Mouse (Mus musculus) forebrain, postnatal 0 days (tissue): ENCODE data around the gene Ncoa3. TPM values are rescaled to one million over a fixed set of nuclear protein-coding genes. Genes with fewer than 3 reads are reported as not detected.

Experiments
- ATAC-seq: fragments of 200-750 bp; cut with Nextera tagmentation; 2 replicates; pipeline ENCODE4 v1.8.0; 2017; ENCODE audit warnings: mild to moderate bottlenecking, moderate library complexity
- DNase-seq: peaks from one replicate; pipeline ENCODE4 v3.0.0-alpha.2; 2015
- H3K27ac ChIP-seq: fragments of 300-500 bp; sonication (generic); 2 replicates; pipeline ENCODE4 v1.5.1; 2014; ENCODE audit warnings: low read depth, mild to moderate bottlenecking, antibody characterized with exemption, low read length, moderate library complexity, mixed read lengths
- H3K27me3 ChIP-seq: fragments of 300-500 bp; sonication (generic); 2 replicates; pipeline ENCODE4 v1.6.1; 2014; ENCODE audit warnings: mild to moderate bottlenecking, low read length, mixed read lengths; ENCODE audit not compliant: insufficient read depth
- H3K36me3 ChIP-seq: fragments of 300-500 bp; sonication (generic); 2 replicates; pipeline ENCODE4 v1.6.1; 2014; ENCODE audit warnings: mild to moderate bottlenecking, moderate library complexity; ENCODE audit not compliant: insufficient read depth
- H3K4me1 ChIP-seq: fragments of 300-500 bp; sonication (generic); 2 replicates; pipeline ENCODE4 v1.6.1; 2014; ENCODE audit warnings: antibody characterized with exemption; ENCODE audit not compliant: insufficient read depth
- H3K4me2 ChIP-seq: fragments of 300-500 bp; sonication (generic); 2 replicates; pipeline ENCODE4 v1.6.1; 2014; ENCODE audit warnings: low read depth, mild to moderate bottlenecking, moderate library complexity
- H3K4me3 ChIP-seq: fragments of 300-500 bp; sonication (generic); 2 replicates; pipeline ENCODE4 v1.5.1; 2014; ENCODE audit warnings: low read depth, low read length, mixed read lengths
- H3K9ac ChIP-seq: fragments of 300-500 bp; sonication (generic); 2 replicates; pipeline ENCODE4 v1.6.1; 2014; ENCODE audit warnings: mild to moderate bottlenecking
- H3K9me3 ChIP-seq: fragments of 300-500 bp; sonication (generic); 2 replicates; pipeline ENCODE4 v1.6.1; 2016; ENCODE audit warnings: low read length
- CTCF ChIP-seq: sonication (generic); IDR thresholded peaks from 2 replicates; pipeline ENCODE4 v1.5.1; 2016; ENCODE audit warnings: antibody characterized with exemption, control low read depth, low read depth
- WGBS: fragments of 180-500 bp; shearing (Covaris S2); extraction: QIAGEN DNeasy Blood & Tissue Kit; methylation state at CpG from one replicate; pipeline ENCODE4 v1.1.7; 2014; 5-methylcytosine and 5-hydroxymethylcytosine counted together
- polyA plus RNA-seq: library from polyadenylated mRNA; unstranded; fragments of >200 nt; fragmentation: Nextera tagmentation; extraction: Ambion mirVana; gene quantifications from 2 replicates; pipeline ENCODE4 v1.2.1, GENCODE M21; 2015
- total RNA-seq: library from RNA; depleted of rRNA; stranded (reverse); fragments of >200 nt; gene quantifications from 2 replicates; pipeline ENCODE4 v1.2.3, GENCODE M21; 2014

Gene Ncoa3
- total and polyA plus RNA-seq, 2 experiments from 2014 or later = 9.8 to 24.1 TPM

- no peaks in the 10 kb centered on the region for H3K27me3 ChIP-seq
- DNase-seq = no peak
- no peak overlapping the region for H3K4me3 ChIP-seq
- no peak for TF ChIP-seq CTCF
- peaks cover 3% of the 10 kb centered on the region; the same call in 1 of the 2 replicates for H3K4me1 ChIP-seq
- H3K27ac ChIP-seq = no peak overlapping the region
- no peak for ATAC-seq
- peaks cover 3% of the 10 kb centered on the region; the same call in 1 of the 2 replicates for H3K36me3 ChIP-seq
- no peak overlapping the region for H3K9ac ChIP-seq
- 90% methylated on average over 2 of the region's 2 CpGs for WGBS
- no peak overlapping the region for H3K4me2 ChIP-seq
- H3K9me3 ChIP-seq = no peaks in the 10 kb centered on the region
Observed at GRCm38 (mm10) chr2:166111238-166111637, 118.8 kb downstream of the Ncoa3 start.

DNA sequence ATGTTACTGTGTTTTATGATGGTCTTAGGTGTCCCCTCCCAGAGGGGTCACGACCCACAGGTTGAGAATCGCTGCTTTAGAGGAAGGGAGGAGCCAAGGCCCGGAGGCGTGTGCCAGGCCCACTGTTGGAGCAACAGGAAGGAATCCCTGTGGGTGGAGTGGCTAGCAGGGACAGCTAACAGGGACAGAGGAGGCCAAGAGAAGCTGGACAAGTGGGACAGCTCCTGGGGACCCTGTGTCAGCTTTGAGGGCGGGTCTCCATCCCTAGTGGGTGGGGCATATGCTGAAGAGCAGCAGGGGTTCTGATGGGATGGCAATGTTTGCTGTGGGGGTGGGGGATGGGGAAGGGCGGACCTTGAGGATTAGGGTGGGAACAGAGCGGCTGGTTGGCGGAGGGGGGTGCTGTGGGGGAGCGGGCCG lies 119.4 kb downstream of the Ncoa3 start:
- Histone ChIP-seq H3K9me3 (no peaks in the 10 kb centered on the region), H3K4me2 (no peak overlapping the region), H3K4me3 (no peak overlapping the region), H3K9ac (no peak overlapping the region), H3K36me3 (peaks cover 3% of the 10 kb centered on the region; the same call in 1 of the 2 replicates), H3K27ac (no peak overlapping the region), H3K27me3 (no peaks in the 10 kb centered on the region), H3K4me1 (peaks cover 3% of the 10 kb centered on the region; the same call in 1 of the 2 replicates)
- ATAC-seq = no peak
- DNase-seq = no peak
- TF ChIP-seq CTCF = no peak
- 56% methylated on average over 10 of the region's 10 CpGs for WGBS

DNA sequence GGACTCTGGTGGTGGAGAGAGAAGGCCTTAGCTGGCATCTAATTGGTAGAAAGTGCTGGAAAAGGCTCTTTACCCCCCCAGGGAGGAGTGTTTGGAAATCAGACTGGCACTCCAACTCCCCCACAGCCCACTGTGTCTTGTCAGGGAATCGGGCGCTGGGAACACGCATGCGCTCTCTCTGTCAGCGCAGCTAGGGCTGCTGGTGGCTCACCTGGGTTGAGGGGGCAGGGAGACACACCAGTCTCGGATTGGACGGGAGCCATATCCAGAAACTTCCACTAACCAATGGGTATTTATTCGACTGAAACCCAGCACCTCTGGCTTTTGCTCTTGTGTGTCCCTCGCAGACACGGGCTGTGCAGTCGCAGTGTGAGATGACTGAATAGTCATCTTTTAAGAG lies 120.5 kb downstream of the Ncoa3 start:
- no peaks in the 10 kb centered on the region for H3K9me3 ChIP-seq
- H3K9ac ChIP-seq = no peak overlapping the region
- 91% methylated on average over 11 of the region's 11 CpGs for WGBS
- H3K4me3 ChIP-seq = no peak overlapping the region
- no peaks in the 10 kb centered on the region for H3K27me3 ChIP-seq
- no peaks in the 10 kb centered on the region for H3K4me1 ChIP-seq
- ATAC-seq (no peak), DNase-seq (no peak)
- H3K27ac ChIP-seq = no peak overlapping the region
- no peak overlapping the region for H3K4me2 ChIP-seq
- TF ChIP-seq CTCF = no peak
- H3K36me3 ChIP-seq = peaks cover 3% of the 10 kb centered on the region; the same call in 1 of the 2 replicates

- no peaks in the 10 kb centered on the region for H3K9me3 ChIP-seq
- TF ChIP-seq CTCF = no peak
- H3K4me2 ChIP-seq = no peak overlapping the region
- no peaks in the 10 kb centered on the region for H3K27me3 ChIP-seq
- no peaks in the 10 kb centered on the region for H3K4me1 ChIP-seq
- DNase-seq = no peak
- no peak overlapping the region for H3K27ac ChIP-seq
- peaks cover 3% of the 10 kb centered on the region; the same call in 1 of the 2 replicates for H3K36me3 ChIP-seq
- no peak overlapping the region for H3K4me3 ChIP-seq
- H3K9ac ChIP-seq = no peak overlapping the region
- WGBS = 85% methylated on average over 15 of the region's 15 CpGs
- no peak for ATAC-seq
Observed at GRCm38 (mm10) chr2:166115571-166116277, 123.3 kb downstream of the Ncoa3 start.

DNA sequence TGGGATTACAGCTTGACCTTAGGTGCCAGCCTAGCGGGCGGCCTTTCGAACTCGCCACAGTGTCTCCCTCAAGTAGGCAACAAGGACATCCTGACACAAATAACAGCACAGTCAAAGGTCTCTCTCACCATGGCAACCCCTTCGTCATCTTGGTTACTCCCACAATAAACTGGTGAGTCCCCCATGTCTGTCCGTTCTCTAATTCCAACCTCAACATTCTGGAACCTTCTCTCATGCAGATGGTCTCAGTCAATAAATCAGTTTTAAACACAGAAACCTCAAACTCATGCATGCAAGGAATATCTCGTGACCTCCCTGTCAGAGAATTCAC lies 123.8 kb downstream of the Ncoa3 start:
- 90% methylated on average over 7 of the region's 7 CpGs for WGBS
- no peak overlapping the region for H3K9ac ChIP-seq

GRCm38 (mm10) chr2:166116704-166117103 lies 124.3 kb downstream of the Ncoa3 start:
- ATAC-seq = no peak

More for the DNA sequence above, 123.8 kb downstream of the Ncoa3 start:
- TF ChIP-seq CTCF = no peak
- no peaks in the 10 kb centered on the region for H3K4me1 ChIP-seq
- peaks cover 3% of the 10 kb centered on the region; the same call in 1 of the 2 replicates for H3K36me3 ChIP-seq
- no peaks in the 10 kb centered on the region for H3K27me3 ChIP-seq
- DNase-seq (no peak), ATAC-seq (no peak)
- H3K27ac ChIP-seq = no peak overlapping the region
- H3K4me2 ChIP-seq = no peak overlapping the region
- H3K4me3 ChIP-seq = no peak overlapping the region
- no peaks in the 10 kb centered on the region for H3K9me3 ChIP-seq

DNA sequence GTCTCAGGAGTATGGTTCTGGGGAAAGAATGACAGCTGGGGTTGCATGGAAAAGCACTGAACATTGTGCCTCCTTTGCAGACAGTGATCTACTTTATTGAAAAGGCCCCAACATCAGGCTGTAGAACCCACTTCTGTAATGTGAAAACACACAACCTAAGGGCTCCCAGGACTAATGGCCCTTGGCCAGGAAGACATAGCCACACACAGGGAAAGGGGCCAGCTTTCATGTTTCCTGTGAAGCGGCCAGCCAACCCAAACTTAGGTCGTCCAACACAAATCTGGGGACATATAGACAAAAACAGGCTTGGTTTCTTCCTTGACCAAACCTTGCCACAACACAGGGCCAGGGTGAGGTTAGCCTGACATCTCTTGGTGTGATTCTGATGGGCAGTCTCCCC lies 127.6 kb downstream of the Ncoa3 start:
- H3K9me3 ChIP-seq = no peaks in the 10 kb centered on the region
- no peak overlapping the region for H3K9ac ChIP-seq
- H3K36me3 ChIP-seq = peaks cover 3% of the 10 kb centered on the region
- TF ChIP-seq CTCF = no peak
- DNase-seq (no peak), ATAC-seq (no peak)
- H3K27me3 ChIP-seq = no peaks in the 10 kb centered on the region
- H3K27ac ChIP-seq = no peak overlapping the region
- WGBS = 67% methylated on average over 2 of the region's 2 CpGs
- H3K4me2 ChIP-seq = no peak overlapping the region
- H3K4me1 ChIP-seq = no peaks in the 10 kb centered on the region
- no peak overlapping the region for H3K4me3 ChIP-seq

More at GRCm38 (mm10) chr2:166116704-166117103, 124.3 kb downstream of the Ncoa3 start:
- H3K4me3 ChIP-seq = no peak overlapping the region
- no peaks in the 10 kb centered on the region for H3K4me1 ChIP-seq
- no peak overlapping the region for H3K4me2 ChIP-seq
- no peaks in the 10 kb centered on the region for H3K9me3 ChIP-seq
- H3K9ac ChIP-seq = no peak overlapping the region
- 98% methylated on average over 16 of the region's 16 CpGs for WGBS
- no peak overlapping the region for H3K27ac ChIP-seq
- no peak for DNase-seq
- no peak for TF ChIP-seq CTCF
- H3K27me3 ChIP-seq = no peaks in the 10 kb centered on the region
- peaks cover 3% of the 10 kb centered on the region; the same call in 1 of the 2 replicates for H3K36me3 ChIP-seq
